Mouse (Mus musculus): Measurements from ENCODE around the gene Gm49378. TPM values are rescaled to one million over a fixed set of nuclear protein-coding genes. Genes with fewer than 3 reads are reported as not detected.

The Gm49378 gene
- total RNA-seq, 1 experiment from 2014 or later: not detected

DNA sequence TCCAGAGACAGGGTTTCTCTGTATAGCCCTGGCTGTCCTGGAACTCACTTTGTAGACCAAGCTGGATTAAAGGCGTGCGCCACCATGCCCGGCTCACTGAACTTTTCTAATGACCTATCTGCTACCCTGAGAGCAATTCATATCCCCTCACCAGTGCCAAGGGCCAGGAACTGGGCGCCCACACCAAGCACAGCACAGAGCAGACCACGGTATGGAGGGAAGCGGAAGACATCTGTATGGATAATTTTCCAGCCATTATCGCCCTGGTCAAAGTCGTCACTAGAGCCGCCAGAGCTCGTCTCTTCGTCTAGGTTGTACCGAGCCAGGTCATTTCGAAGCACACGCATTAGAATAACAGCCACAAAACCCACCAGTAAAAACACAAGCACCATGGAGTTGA is 3.1 kb upstream of the Gm49378 start:
- no peak for ATAC-seq (replicated peaks; ENCODE audit: insufficient number of reproducible peaks, low FRiP score, low TSS enrichment, poor library complexity, severe bottlenecking)

DNA sequence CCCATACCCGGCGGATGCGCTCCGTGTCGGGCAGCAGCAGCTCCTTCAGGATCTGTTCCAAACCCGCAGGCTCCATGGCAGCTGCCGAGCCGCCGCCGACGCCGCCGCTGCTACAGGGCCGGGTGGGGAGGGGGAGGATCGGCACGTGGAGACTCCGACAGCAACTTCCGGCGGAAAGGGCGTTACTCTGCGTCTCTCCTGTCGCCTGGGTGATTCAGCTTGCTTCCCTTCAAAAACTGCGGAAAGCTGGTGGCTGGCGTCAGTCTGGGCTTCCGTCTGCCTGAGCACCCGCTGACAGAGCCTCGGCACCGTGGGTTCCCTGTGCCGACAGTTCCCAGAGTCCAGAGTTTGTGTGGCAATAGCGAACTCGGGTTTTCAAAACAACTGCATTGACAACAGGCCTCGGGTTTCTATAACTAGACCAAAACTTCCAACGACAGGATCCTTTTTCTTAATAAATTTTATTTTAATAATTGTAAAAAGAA is 2.1 kb downstream of the Gm49378 start, which contains the start of gene Ipo4:
Ipo4 (minus strand) TSS at position 435 of the 485 bp plus-strand sequence.
- ATAC-seq (replicated peaks; ENCODE audit: insufficient number of reproducible peaks, low FRiP score, low TSS enrichment, poor library complexity, severe bottlenecking): peak; percentile 85

DNA sequence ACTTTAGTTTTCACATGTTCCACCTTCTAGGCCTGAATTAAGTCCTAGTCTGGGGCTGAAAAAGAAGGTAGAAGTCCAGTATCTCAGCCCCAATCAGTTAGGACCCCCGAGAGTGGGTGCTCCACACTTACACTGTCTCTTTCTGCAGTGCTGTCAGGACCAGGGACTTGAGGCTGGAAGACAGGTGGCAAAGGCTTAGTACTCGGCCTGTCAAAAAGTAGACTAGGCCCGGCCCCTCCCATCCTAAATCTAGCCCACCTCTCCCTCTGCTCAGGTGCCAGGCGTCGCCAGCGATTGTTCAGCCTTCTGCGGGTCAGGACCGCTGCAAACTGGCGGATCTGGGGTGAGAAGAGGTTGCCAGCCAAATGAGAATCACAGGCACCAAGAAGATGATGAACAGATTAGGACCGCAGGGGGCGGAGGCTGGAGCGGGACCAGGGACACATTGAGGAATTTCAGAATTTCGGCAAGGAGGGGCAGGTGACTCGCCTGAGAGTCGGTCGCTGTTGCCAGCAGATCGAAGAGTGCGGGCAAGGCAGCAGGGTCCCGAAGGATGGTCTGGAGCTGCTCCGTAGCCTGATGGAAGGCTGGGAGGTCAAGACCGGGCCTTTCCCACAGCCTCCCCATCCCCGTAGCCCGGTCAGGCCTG is 2.7 kb downstream of the Gm49378 start:
- ATAC-seq (replicated peaks; ENCODE audit: insufficient number of reproducible peaks, low FRiP score, low TSS enrichment, poor library complexity, severe bottlenecking): peak; percentile 12; the same call in 1 of the 2 replicates

DNA sequence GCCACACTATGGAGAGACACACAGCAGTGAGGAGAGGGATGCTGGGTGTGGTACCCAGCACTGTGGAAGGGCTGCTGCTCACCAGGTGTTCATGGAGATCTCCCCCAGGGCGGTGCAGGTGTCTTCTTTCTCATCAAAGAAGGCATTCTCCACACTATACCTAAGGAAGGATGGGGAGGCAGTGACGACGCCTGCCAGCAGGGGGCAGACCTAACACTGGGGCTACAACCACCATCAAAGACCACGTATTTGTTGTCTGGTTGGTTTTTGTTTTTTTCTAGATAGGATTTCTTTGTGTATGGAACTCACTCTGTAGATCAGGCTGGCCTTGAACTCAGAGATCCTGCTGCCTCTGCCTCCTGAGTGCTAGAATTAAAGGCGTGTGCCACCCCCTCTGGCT is 8.4 kb downstream of the Gm49378 start:
- peak; percentile 59; the same call in 1 of the 2 replicates for ATAC-seq (replicated peaks; ENCODE audit: insufficient number of reproducible peaks, low FRiP score, low TSS enrichment, poor library complexity, severe bottlenecking)

DNA sequence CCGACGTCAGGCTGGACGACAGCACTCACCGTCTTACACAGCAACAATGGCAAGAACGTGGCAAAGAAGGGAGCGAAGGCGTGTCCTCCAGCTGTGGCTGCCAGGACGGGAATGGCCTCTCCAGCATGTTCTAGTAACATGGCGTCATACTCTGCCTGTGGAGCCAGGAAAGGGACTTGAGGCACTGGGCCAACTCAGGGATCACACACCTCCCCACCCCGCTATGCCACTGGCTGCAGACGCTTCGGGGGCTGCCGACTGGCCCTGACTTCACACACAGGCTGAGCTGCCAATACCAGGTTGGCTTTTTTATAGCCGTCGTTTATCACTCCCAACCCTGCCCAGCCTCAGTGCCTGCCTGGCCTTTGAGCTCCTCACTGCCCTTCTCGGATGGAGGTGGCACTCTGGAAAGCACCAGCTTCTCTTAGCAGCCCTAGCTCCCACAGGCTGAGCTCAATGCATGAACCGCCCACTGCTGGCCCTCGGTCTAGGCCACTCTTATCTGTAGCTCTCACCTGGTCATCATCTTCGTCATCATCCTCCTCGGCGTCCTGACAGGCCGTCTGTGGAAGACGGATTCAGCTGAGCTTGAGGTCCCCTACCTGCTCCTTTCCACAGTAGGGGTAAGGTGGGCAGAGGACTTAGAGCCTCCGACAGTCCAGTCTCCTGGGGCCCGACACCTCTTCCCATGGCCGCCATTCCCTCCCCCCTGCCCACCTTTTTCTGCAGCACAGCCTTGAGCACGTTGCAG is 9.4 kb downstream of the Gm49378 start:
- no peak for ATAC-seq (replicated peaks; ENCODE audit: insufficient number of reproducible peaks, low FRiP score, low TSS enrichment, poor library complexity, severe bottlenecking)

DNA sequence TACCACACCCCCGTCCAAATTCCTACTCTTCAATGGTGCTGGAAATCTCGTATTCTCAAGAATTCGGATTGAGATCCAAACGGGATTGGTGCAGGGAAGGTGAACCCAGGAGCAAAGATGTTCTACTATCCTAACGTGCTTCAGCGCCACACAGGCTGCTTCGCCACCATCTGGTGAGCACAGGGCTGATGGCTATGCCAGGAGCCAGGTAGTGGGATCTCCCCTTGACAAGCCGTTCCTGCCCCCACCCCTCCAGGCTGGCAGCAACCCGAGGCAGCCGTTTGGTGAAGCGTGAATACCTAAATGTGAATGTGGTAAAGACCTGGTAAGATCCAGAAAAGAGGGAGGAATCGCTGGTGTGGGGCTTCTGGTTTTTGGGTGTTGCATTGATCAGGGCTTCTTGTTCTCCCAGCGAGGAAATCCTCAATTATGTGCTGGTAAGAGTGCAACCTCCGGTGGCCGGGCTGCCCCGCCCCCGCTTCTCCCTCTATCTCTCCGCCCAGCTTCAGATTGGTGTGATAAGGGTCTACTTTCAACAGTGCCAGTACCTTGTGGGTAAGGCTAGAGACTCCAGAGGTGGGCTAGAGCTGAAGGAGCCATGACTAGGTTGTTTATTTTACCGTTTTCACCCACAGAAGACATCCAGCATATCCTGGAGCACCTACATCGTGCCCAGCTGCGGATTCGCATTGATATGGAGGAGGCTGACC is 19.1 kb downstream of the Gm49378 start:
- ATAC-seq (replicated peaks; ENCODE audit: insufficient number of reproducible peaks, low FRiP score, low TSS enrichment, poor library complexity, severe bottlenecking): no peak

DNA sequence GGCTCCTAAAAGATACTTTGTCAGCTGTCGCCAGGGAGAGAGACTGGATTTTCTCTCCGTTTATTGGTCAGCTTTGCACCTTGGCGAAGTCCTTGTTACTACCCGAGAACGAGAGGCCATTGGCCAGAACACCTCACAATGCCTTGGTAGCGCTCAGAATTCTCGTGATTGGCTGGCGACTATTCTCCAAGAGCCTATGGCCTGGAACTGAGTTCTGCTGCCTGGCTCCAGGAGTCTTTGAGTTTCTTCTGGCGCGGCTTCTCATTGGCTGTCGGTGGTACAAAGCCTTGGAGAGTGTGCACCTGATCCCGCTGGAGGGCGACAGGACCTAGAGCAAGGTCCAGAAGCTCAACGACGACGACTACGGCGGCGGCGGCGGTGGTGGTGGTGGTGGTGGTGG is 19.9 kb downstream of the Gm49378 start, which contains the start of gene Rec8:
Rec8 (plus strand) TSS at position 216 of the 400 bp plus-strand sequence.
- peak; percentile 40; the same call in 1 of the 2 replicates for ATAC-seq (replicated peaks; ENCODE audit: insufficient number of reproducible peaks, low FRiP score, low TSS enrichment, poor library complexity, severe bottlenecking)

DNA sequence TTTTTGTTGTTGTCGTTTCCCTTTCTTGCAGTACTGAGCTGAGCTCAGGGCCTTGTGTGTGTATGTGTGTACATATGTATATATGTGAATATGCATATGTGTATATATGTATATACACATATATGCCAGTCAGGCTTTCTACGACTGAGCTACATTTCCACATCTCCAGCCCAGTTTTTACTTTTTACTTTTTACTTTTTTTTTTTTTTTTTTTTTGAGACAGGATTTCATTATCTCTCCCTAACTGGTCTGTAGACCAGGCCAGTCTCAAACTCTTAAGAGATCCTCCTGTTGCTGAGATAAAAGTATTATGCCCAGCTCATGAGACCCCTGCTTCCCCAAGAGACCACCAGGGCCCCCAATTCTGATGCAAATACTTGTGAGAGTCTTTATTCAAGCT is 20.9 kb downstream of the Gm49378 start:
- ATAC-seq (replicated peaks; ENCODE audit: insufficient number of reproducible peaks, low FRiP score, low TSS enrichment, poor library complexity, severe bottlenecking): no peak

DNA sequence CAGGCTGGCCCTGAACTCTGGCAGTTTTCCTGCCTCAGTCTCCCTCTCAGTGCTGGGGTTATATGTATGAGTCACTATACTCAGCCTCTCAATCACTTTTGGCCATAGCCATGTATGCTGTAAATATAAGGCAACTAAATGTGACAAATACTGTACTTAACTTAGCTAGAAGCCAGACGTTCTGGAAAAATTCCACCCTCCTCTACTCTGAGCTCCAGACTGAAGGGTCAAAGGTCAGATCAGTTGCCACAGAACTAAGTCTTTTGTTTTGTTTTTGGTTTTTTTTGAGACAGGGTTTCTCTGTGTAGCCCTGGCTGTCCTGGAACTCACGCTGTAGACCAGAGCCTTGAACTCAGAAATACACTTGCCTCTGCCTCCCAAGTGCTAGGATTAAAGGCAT is 21.8 kb downstream of the Gm49378 start:
- no peak for ATAC-seq (replicated peaks; ENCODE audit: insufficient number of reproducible peaks, low FRiP score, low TSS enrichment, poor library complexity, severe bottlenecking)

DNA sequence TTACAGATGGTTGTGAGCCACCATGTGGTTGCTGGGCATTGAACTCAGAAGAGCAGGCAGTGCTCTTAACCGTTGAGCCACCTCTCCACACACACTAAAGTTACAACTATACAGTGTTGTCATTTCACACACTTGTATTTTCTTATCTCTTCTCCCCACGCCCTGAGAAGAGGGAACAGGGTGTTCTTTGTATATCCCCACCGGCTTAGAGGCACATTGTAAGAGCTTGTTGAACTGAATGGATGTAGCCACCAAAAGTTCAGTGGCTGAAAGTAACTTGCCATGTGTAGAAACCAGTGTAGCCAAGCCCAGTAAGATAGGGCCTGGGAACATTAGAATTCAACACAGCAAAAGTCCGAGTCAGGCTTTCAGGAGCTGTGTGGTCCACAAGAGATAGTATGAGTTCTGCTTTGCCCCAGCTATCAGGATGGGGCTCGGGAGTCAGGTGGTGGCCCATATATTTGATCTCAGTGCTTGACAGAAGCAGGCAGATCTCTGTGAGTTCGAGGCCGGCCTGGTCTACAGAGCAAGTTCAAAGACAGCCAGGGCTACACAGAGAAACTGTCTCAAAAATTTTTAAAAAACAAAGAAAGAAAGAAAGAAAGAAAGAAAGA is 23.0 kb downstream of the Gm49378 start:
- ATAC-seq (replicated peaks; ENCODE audit: insufficient number of reproducible peaks, low FRiP score, low TSS enrichment, poor library complexity, severe bottlenecking): no peak

DNA sequence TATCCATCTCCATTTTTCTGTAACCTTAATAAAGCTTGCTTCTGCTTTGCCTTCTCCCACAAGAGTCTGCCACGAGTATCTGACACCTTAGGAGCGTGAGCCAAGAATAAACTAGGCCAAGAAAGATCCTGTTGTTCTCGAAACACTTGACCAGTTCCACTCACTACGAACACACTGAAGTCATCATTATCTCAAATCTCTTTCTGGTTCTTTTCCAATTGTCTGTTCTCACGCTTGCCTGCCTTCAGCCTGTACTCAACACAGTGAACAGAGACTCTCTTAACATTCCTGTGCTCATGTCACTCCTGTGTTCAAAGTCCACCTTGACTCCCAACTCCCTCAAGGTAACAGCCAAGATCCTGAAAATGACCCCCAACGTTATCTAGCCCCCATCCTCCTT is 24.3 kb downstream of the Gm49378 start:
- no peak for ATAC-seq (replicated peaks; ENCODE audit: insufficient number of reproducible peaks, low FRiP score, low TSS enrichment, poor library complexity, severe bottlenecking)

DNA sequence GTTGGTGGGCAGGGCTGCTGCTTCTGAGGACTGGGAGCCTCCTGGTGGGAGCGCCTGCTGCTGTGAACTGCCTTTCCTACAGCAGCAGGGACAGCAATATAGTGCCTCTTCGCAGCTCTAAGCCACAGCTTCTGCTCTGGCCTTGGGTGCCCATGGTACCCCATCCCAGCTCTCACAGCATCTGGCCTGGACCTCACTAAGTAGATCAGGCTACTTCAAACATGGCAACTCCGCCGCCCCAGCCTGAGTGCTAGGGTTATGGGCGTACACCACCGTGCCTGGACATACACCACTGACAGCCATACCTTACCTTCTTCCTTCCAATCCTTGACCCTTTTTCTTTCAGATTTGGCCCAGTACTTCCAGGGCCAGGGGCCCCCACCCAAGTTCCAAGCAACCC is 29.4 kb downstream of the Gm49378 start:
- no peak for ATAC-seq (replicated peaks; ENCODE audit: insufficient number of reproducible peaks, low FRiP score, low TSS enrichment, poor library complexity, severe bottlenecking)

DNA sequence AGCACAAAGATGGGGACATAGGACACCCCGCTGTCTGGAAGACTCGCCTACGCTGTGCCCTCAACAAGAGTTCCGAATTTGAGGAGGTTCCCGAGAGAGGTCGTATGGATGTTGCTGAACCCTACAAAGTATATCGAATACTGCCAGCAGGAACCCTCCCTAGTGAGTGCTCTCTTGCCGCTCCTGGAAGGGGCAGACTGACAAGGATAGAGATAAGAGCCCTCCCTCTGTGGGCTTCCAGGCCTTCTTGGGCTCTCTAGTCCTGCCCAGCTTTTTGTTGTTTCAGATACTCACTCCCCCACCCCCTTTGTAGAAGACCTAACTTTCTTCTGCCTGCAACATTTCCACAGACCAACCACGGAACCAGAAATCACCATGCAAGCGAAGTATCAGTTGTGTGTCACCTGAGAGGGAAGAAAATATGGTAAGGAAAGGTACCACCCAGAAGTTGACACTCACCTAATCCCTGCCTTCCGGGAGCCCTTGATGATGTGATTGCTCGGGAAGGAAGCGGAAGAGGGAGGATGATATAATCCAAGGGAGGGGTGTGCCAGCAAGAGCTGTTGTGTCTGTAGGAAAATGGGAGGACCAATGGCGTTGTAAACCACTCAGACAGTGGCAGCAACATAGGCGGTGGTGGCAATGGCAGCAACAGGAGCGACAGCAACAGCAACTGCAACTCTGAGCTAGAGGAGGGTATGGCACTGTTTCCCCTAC is 31.8 kb downstream of the Gm49378 start:
- no peak for ATAC-seq (replicated peaks; ENCODE audit: insufficient number of reproducible peaks, low FRiP score, low TSS enrichment, poor library complexity, severe bottlenecking)

DNA sequence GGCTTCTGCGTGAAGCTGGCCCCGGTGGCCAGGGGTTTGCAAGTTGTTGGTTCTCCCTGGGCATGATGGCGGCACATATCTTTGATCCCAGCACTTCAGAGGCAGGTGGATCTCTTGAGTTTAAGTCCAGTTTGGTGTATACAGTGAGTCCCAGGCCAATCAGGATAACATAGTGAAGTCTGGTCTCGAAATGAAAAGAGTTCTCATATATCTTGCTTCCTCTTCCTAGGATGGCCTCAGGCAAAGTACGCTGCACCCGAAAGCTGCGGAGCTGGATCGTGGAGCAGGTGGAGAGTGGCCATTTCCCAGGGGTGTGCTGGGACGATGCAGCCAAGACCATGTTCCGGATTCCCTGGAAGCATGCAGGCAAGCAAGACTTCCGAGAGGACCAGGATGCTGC is 32.9 kb downstream of the Gm49378 start:
- no peak for ATAC-seq (replicated peaks; ENCODE audit: insufficient number of reproducible peaks, low FRiP score, low TSS enrichment, poor library complexity, severe bottlenecking)

DNA sequence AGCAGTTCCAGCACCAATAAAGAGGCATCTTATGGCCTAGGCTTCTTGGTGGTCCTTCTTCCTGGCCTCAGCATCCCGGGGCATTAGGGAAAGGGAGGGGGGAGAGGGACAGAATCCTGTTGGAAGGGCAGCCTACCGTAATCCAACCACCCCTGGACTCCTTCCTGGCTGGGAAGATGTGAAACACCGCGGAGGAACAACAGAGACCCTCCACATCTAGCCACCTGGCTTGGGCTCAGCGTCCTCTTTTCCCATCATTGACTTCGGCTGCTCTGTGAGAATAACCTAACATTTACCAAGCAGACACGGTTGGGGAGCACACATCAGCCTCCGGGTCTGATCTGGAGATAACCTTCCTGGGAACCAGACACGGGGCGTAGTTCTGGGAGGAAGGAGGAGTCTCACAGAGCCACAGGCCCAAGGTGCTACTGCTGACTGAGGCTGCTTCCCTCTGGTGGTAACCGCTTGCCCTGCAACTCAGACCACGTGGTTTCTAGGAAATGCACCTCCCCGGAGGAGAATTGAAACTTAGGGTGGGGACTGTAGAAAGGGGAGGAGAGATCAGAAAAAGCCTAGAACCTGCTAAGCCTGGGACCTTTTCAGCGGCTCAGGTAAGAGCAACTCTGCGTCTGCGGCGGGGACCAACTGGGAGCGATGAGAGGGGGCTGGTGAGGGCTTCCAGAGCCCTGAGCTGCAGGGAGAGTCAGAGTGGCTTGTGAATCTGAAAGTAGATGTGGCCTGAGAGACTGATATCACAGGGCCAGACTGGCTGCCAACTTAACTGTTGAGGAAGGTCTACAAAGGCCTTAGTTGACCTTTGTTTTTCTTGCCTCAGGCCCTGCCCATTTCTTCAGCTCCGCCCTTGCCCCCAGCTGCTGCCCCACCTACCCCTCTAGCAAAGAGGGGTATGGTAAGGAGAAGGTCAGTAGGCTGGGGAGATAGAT is 33.8 kb downstream of the Gm49378 start:
- ATAC-seq (replicated peaks; ENCODE audit: insufficient number of reproducible peaks, low FRiP score, low TSS enrichment, poor library complexity, severe bottlenecking): peak; percentile 87

DNA sequence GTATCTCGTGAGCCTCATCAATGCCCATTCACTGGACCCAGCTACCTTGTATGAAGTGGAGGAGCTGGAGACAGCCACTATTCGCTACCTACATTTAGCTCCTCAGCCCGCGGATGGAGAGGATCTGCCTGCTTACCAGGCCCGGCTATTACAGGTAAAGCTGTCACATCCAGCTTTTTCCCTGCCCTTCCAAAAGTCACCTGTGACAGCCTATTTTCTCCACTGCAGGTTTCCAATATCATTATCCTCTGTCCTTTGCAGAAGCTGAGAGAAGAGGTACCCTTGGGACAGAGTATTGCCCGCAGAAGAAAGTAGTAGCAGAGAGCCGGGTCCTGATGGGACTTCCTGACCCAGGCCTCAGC is 34.4 kb downstream of the Gm49378 start, which contains the start of gene Irf9:
Irf9 (plus strand) TSS at position 301 of the 362 bp plus-strand sequence.
- no peak; the same call in 1 of the 2 replicates for ATAC-seq (replicated peaks; ENCODE audit: insufficient number of reproducible peaks, low FRiP score, low TSS enrichment, poor library complexity, severe bottlenecking)
